Mouse (Mus musculus) megakaryocyte, embryonic 14.5 days (primary cell): Measurements from ENCODE around the gene Doc2g.
"Not testable (repeated sequence)": the region's sequence is repeated elsewhere in the genome, so short reads cannot be mapped to it uniquely, and the experiment has no call there.

Experiments
- FLI1 ChIP-seq: IDR thresholded peaks from 2 replicates; pipeline ENCODE4 v1.6.1; 2012; ENCODE audit warnings: low read length, inconsistent platforms, mixed read lengths
- GATA1 ChIP-seq: IDR thresholded peaks from 3 replicates; pipeline ENCODE4 v1.6.1; 2012; ENCODE audit warnings: mixed read lengths, low read length, inconsistent platforms, borderline replicate concordance

DNA sequence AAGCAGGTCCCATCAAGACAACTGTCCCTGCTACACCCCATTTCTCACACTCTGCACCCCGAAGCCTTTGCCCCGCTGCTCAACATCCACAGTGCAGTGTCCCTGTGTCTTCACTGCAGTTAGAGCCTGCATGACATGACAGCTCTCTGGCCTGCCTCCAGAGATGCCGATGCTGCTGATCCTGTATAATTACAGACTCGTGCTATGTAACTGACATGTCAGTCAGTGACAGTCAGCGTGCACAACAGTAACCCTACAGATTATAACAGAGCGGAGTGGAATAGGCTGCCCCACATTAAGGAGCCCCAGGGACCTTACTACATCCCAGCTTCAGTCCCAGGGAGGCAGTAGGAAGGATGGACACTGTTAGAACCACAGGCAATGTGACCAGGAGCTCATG lies 41.3 kb upstream of the Doc2g start:
- TF ChIP-seq GATA1, FLI1: not testable (repeated sequence)
